Mouse (Mus musculus) large intestine, adult 2 months (tissue): Measurements from ENCODE around the gene 1810010D01Rik. TPM values are rescaled to one million over a fixed set of nuclear protein-coding genes. Genes with fewer than 3 reads are reported as not detected.

Experiments
- DNase-seq: peaks from one replicate; pipeline ENCODE4 v3.0.0-alpha.2; 2012; ENCODE audit warnings: low read depth, low spot score
- WGBS: fragments of 180-500 bp; shearing (Covaris S2); methylation state at CpG from one replicate; pipeline ENCODE4 v1.1.7; 2018; 5-methylcytosine and 5-hydroxymethylcytosine counted together
- polyA plus RNA-seq: library from polyadenylated mRNA; depleted of rRNA; stranded (reverse); fragments of >200 nt; gene quantifications from 2 replicates; pipeline ENCODE4 v1.2.3, GENCODE M21; 2012

1810010D01Rik gene
- polyA plus RNA-seq, 1 experiment: 4.9 TPM

DNA sequence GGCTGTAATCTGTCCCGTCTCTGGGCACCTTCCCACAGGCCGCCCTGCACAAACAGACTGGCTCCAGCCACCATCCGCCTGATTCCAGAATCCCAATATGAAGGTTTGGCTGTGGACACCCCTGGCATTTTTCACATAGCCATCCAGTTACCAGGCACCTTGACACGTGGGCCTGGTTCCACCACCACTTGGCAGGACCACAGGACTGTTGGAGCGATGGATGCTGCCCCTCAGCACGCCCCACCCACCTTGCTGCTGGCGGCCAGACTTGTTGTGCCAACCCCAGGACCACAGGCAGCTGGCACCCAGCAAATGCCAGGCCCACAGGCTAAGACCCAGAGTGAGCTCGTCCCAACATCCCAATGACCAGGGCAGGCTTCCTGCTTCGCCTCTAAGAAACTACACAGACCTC is 11.5 kb upstream of the 1810010D01Rik start:
- 88% methylated on average over 9 of the region's 9 CpGs for WGBS
- DNase-seq: no peak

DNA sequence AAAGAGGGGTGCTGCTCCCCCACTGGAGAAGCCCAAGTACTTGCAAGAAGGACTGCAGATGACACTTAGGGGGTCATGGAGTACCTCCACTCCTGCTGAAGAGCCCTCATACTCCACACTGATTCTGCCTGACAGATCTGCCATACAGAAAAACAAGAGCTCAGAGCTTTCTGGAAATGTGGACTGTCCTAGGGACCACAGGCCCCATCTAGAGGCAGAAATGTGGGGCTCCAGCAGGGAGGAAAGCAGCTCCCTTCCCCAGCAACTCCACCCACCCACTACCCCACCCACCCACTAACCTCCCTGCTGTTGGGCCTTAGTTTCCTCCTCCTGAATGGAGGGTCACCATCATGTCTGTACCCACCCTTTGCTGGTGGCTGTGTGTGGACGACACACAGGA is 8.7 kb upstream of the 1810010D01Rik start:
- DNase-seq: no peak
- 75% methylated on average over 1 of the region's 1 CpGs for WGBS

DNA sequence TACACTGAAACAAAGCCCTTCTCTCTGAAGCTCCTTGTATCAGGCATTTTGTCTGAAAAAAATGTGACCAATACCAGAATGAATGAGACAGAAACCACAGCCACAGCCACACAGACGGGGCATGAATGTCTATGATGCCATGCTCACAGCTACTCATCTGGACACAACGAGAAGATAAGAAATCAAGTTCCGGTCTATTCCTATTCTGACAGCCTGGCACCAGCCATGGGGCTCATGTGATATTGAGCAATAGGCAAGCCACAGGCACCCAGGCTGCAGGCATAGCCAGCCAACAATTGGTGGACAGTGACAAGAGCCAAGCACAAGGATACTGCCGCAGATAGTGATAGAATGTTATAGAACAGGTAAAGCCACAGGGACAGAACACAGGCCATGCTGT is 7.6 kb upstream of the 1810010D01Rik start:
- DNase-seq: no peak
- 87% methylated on average over 4 of the region's 4 CpGs for WGBS

DNA sequence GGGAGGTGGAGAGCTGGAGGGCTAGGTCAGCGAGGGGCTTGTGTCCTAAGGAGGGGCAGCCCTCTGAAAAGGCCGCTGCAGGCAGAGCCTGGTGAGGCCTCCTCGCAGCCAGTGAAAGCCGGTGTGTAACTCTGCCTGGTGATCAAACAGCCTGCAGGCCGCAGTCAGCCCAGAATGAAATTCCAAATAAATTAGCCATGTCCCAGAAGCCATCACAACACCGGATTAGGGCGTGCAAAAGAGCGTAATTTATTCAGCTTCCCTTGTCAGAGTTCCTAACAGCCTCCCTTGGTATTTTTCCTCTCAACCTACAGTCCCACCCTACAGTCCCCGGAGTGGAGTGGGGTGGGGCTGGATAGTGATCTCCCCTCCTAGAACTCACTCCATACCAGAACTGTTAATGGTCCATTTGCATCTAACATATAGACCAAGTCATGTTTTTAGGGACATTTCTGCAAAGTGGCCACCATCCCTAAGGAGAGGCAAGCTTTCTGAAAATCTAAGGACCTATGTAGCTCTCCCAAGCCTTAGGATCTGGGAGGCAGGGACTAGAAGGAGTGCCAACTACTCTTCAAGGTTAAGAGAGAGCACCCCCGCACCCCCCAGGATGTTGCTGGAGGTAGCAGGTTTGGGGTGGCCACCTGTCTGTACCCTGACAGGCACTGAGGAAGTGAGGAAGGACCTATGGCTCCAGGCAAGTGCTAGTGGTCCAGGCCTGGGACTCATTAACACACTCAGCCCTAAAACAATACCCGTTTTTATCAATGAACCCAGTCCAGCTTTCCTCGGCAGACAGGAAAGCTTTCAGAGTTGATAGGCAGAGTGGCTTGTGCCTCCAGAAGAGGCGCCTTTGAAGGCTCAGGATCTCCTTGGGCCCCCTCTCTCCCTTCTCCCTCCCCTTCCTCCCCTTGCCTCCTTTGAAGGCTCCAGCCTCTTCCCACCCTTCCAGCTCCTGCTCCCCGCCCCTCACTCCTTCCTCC is 4.1 kb upstream of the 1810010D01Rik start:
- no peak for DNase-seq
- 69% methylated on average over 14 of the region's 14 CpGs for WGBS

GRCm38 (mm10) chr7:145210477-145211070 is 2.7 kb upstream of the 1810010D01Rik start:
- WGBS: 78% methylated on average over 4 of the region's 4 CpGs
- no peak for DNase-seq

GRCm38 (mm10) chr7:145206801-145207200 is 1.1 kb downstream of the 1810010D01Rik start:
- 86% methylated on average over 6 of the region's 6 CpGs for WGBS
- DNase-seq: no peak

DNA sequence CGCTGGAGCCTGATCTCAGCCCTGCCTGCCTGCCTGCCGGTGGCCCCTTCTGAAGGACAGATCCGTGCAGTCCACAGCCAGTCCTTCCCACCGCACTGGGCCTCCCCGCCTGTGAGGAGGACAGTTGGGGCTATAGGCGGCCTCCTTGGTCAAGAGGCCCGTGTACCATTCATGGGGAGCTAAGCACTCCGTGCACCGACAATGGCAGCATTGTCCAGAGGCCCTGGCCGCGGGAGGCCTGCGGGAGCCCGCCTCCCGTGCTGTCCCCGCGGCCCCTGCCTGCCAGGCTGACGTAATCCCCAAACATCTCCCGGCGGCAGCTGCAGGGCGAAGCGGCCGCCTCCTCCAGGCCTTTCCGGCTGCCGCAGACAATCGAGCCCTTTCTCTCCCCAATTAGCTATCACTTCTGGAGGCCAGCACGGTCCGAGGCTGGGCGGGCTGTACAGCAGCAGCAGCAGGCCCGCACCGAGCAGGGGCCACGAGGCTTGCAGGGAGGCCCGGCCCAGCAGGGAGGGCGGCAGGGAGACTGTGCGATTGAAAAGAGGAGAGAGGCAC is 1.8 kb downstream of the 1810010D01Rik start:
- DNase-seq: no peak
- 3% methylated on average over 34 of the region's 34 CpGs for WGBS

DNA sequence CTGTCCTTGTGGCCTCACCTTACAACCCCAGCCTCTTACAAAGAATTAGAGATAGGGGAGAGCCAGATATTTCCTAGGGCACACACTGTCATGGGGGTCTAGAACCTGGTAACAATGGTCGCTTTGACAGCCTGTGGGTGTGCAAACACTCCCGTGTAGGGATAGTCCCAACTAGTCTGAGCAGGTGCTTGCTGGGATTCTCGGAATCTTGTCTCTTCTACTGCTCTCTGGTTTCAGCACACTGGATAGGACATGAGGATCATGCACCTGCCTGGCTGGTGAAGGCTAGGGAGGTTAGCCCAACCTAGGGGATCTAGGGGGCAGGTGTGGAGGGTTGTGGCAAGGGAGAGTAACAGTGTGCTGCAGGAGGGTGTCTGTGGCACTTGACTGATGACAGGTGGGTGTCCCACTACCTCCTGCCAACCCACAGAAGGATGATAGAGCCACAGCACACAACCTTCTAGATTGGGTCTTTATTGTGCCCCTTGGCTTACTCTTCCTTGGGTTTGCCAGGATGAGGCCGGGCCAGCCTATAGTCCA is 2.5 kb downstream of the 1810010D01Rik start:
- DNase-seq: no peak
- WGBS: 76% methylated on average over 4 of the region's 4 CpGs

- 40% methylated on average over 2 of the region's 2 CpGs for WGBS
- no peak for DNase-seq
Measured at GRCm38 (mm10) chr7:145199711-145200110, 8.2 kb downstream of the 1810010D01Rik start.

DNA sequence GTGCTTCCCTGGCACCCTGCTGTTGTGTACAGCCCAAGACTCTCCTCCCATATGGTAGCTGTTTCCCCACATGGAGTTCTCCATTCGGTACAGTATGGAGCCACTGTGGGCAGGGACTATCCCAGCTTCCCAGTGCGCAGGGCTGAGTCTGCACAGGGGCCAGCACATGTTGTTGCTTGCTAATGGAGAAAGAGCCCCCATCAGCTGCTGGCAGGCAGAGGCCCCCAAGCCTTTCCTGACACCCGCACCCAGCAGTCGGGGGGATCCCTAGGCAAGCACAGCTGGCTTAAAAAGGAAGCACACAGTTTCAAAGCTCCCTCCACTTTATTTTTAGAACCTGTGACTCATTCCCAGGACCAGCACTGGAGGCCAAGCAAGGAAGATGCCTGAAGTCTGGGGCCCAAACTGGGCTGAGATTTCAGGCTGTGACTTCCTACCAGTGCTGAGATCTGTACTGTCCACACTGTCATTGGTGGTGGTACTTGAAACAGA is 9.7 kb downstream of the 1810010D01Rik start:
- WGBS: 66% methylated on average over 4 of the region's 4 CpGs
- no peak for DNase-seq

DNA sequence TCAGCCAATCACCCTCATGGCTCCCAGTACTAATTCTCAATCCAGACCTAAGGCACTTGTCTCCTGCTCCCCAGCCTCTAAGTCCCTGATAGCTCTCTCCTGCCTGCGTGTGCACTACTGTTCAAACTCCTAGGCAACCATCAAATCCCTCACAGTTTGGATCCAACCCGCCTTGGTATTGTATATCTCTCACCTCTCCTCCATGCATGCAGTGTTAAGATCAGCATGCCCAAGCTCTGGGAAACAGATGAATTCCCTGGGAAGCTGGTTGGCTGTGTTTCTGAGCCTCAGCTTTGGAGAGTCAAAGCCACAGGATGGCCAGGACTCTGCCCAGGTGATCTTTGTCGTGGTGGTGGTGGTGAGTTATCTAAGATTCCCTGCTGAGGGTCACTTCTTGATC is 10.2 kb downstream of the 1810010D01Rik start:
- DNase-seq: no peak
- 73% methylated on average over 3 of the region's 3 CpGs for WGBS

DNA sequence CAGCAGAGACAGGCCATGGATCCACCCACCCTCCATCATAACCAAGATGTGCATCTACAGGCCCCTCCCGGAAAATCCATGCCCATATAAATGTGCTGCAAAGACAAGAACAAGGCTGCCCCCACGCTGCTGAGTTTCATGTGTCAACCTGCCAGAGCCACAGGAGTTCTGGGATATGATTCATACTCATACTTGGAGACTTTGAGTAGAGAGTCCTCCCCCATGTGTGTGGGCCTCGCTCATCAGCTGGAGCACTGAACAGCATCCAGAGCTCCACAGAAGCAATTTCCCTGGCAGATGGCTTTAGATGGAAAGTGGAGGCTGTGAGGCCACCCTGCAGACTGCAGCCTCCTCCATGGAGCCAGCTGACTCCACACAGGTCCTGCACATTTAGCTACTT is 10.9 kb downstream of the 1810010D01Rik start:
- 73% methylated on average over 3 of the region's 3 CpGs for WGBS
- DNase-seq: no peak

- DNase-seq: no peak
- WGBS: 95% methylated on average over 6 of the region's 6 CpGs
Measured at GRCm38 (mm10) chr7:145196340-145196739, 11.6 kb downstream of the 1810010D01Rik start.

DNA sequence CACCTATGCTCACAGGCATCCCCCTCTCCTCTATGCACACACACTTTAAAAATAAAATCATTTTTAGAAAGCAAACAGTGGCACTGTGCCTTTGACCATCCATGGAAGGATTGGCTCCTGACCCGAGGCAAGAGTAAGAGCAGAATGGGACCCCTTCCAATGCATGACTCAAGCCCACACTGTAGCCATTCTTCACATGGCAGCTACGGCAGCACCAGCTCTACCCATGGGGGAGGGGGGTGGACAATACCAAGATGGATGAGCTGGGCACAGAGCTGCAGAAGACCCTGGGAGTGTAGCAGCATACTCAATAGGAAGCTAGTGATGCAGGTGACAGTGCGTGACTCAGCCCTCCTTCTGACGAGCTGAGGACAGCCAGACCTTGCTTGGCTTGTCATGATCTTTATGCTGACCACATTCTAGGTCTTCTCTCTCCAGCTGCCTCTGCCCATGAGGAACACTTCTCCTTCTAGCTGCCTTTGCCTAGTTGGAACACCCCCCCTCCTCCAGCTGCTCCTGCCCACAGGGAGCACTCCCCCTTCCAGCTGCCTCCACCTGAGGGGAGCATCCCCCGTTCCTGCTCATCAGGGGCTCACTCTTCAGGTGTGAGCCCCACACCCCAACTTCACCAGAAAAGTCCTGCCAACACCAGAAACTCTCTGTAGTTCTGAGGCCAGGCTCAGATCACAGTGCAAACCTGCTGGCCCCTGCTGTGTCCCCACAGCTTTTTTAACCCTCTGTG is 12.6 kb downstream of the 1810010D01Rik start:
- no peak for DNase-seq
- WGBS: 60% methylated on average over 5 of the region's 5 CpGs

DNA sequence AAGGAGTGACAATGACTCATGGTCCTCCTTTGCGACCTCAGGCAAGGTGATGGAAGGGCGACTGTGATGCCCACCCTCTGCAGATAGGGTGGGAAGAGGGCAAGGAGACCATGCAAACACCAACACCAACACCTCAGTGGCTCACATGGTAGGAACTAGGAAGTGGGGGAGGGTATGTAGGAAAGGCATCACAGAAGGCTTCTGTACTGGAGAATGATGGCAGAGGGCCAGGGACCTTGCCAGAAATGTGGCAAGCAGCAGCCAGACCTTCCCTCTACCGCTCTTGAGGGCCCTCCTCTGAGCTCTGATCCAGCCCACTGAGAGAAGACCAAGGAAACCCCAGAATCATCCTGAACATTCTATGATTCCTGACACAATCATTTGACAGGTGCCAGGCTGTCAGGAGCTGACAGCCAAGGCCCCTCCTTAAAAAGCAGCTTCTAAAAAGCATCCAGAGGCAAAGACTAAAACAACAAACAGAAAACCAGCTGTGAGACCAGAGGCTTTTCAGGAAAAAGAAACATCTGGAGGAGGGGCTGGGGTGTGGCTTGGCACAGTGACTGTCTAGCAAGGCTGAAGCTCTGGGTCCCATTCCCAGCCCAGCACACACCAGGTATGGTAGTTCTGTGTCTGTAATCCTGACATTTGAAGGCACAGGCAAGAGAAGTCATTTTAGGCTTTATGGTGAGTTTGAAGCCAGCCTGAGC is 13.3 kb downstream of the 1810010D01Rik start:
- DNase-seq: no peak
- 49% methylated on average over 3 of the region's 3 CpGs for WGBS

DNA sequence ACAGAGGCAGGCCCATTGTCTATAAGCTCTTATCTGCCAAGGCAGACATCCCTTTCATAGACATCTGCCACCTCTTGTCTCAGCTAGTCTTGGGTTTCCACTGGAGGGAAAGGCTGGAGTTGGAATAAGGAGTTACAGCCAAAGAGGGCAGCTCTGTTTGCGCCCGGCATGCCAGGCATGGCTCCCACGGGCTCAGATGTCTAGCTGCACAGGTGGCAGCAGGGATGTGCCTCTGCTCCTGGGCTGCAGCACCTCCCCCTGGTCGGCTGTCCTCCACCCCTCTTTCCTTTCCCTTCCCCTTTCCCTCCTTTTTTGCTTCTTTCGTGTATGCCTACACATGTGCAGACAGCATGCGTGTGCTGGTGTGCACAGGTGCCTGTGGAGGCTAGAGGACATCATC is 15.1 kb downstream of the 1810010D01Rik start:
- DNase-seq: no peak
- 80% methylated on average over 6 of the region's 6 CpGs for WGBS

DNA sequence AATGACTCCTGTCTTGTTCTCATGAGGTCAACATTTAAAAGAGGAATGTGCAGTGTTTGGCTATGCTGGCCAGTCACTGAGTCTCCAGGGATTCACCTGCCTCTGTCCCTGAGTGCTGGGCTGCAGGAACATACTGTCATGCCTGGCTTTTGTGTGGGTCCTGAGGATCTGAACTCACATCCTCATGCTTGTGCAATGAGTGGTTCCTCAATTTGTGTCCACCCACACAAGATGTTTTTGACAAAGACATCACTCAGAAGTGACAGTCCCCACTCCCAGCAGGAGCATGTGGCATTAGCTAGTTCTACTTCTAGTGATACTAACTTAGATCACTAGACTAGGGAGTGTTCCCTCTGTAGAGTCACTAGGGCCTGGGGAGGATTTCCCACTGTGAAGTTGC is 17.4 kb downstream of the 1810010D01Rik start:
- no peak for DNase-seq

DNA sequence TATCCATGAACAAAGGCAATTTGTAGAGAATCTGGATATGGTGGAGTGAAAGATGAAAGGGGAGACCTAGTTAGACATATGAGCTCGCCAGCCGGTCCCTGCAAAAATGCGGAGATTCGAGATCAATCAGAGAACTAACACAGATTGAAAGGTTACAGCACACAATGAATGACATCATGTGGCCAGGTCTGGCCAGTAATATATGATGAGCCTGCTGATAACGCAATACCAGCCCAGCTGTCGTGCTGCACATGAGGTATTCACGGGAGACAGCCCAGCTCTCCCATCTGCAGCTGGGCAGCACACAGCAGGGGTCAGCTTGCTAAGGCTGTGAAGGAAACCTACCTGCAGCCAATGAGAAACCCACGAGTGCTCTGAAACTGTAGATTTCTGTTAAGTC is 18.6 kb downstream of the 1810010D01Rik start:
- 82% methylated on average over 8 of the region's 8 CpGs for WGBS
- no peak for DNase-seq

GRCm38 (mm10) chr7:145187802-145188201 is 20.1 kb downstream of the 1810010D01Rik start:
- DNase-seq: no peak

More at GRCm38 (mm10) chr7:145187802-145188201, 20.1 kb downstream of the 1810010D01Rik start:
- 49% methylated on average over 3 of the region's 3 CpGs for WGBS
